Mouse (Mus musculus): Measurements from ENCODE around the gene Gpsm3. TPM values are rescaled to one million over a fixed set of nuclear protein-coding genes. Genes with fewer than 3 reads are reported as not detected.

Gene Gpsm3
- polyA plus RNA-seq, 1 experiment from 2014 or later: 9.3 TPM

DNA sequence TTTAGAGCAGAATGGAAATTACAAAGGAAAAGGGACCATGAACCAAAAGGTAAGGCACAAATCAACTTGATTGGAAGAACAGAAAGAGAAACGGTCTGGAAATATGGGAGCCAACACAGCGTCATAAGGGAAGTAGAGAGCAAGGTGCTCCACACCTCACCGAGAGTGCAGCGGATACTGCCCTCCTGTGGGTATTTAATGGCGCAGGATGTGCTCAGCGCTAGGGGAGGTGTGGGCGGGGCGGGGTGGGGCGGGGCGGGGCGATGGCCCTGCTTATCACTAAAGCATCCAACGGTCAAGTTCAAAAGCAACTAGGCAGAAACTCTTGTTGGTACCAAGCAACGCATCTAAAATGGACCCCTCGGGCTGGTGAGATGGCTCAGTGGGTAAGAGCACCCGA, 29.7 kb upstream of the Gpsm3 start:
- H3K9ac ChIP-seq (ENCODE audit: low read length): no peak overlapping the region
- no peak overlapping the region for H3K4me2 ChIP-seq (ENCODE audit: low read depth, low read length)
- peaks cover 10% of the 10 kb centered on the region for H3K4me1 ChIP-seq (ENCODE audit: control insufficient read depth, insufficient read depth, low read length)
- H3K27ac ChIP-seq (ENCODE audit: low read length): no peak overlapping the region
- H3K9me3 ChIP-seq (replicated peaks; ENCODE audit: control insufficient read depth, low read length): no peaks in the 10 kb centered on the region
- 0 out of 2 replicates have a peak, but pooled peaks have one; percentile 41 for ATAC-seq (ENCODE audit: insufficient read depth, low FRiP score)
- H3K36me3 ChIP-seq (ENCODE audit: control insufficient read depth, insufficient read depth, low read length): no peaks in the 10 kb centered on the region
- H3K4me3 ChIP-seq (replicated peaks; ENCODE audit: low read length): no peak overlapping the region
- H3K27me3 ChIP-seq (ENCODE audit: control insufficient read depth, insufficient read depth, low read length): no peaks in the 10 kb centered on the region
- WGBS: 24% methylated on average over 15 of the region's 15 CpGs

DNA sequence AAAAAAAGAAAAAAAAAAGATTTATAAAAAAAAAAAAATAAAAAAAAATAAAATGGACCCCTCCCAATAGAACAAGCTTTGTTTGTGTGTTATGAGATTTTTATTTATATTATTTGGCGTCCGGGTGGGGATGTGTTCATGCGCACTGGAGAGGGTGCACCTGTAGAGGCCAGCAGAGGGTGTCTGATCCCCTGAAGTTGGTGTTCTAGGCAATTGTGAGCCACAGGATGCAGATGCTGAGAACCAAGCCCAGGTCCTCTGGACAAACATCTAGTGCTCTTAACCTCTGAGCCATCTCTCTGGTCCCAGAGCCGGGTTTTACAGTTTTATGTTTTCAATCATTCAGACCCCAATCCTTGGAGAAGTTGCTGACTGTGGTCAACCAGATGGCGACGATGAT, 29.2 kb upstream of the Gpsm3 start:
- WGBS: 86% methylated on average over 6 of the region's 6 CpGs
- ATAC-seq (ENCODE audit: insufficient read depth, low FRiP score): no peak
- H3K27ac ChIP-seq (ENCODE audit: low read length): no peak overlapping the region
- H3K4me2 ChIP-seq (ENCODE audit: low read depth, low read length): no peak overlapping the region
- no peaks in the 10 kb centered on the region for H3K36me3 ChIP-seq (ENCODE audit: control insufficient read depth, insufficient read depth, low read length)
- peaks cover 10% of the 10 kb centered on the region for H3K4me1 ChIP-seq (ENCODE audit: control insufficient read depth, insufficient read depth, low read length)
- no peak overlapping the region for H3K9ac ChIP-seq (ENCODE audit: low read length)
- no peaks in the 10 kb centered on the region for H3K27me3 ChIP-seq (ENCODE audit: control insufficient read depth, insufficient read depth, low read length)
- no peak overlapping the region for H3K4me3 ChIP-seq (replicated peaks; ENCODE audit: low read length)
- H3K9me3 ChIP-seq (replicated peaks; ENCODE audit: control insufficient read depth, low read length): no peaks in the 10 kb centered on the region

- WGBS: 50% methylated on average over 7 of the region's 8 CpGs
- no peak for ATAC-seq (ENCODE audit: insufficient read depth, low FRiP score)
- H3K4me2 ChIP-seq (ENCODE audit: low read depth, low read length): no peak overlapping the region
- H3K36me3 ChIP-seq (ENCODE audit: control insufficient read depth, insufficient read depth, low read length): no peaks in the 10 kb centered on the region
- no peaks in the 10 kb centered on the region for H3K9me3 ChIP-seq (replicated peaks; ENCODE audit: control insufficient read depth, low read length)
- peaks cover 10% of the 10 kb centered on the region for H3K4me1 ChIP-seq (ENCODE audit: control insufficient read depth, insufficient read depth, low read length)
- H3K4me3 ChIP-seq (replicated peaks; ENCODE audit: low read length): no peak overlapping the region
- no peaks in the 10 kb centered on the region for H3K27me3 ChIP-seq (ENCODE audit: control insufficient read depth, insufficient read depth, low read length)
- H3K27ac ChIP-seq (ENCODE audit: low read length): peak overlapping the region; percentile 25; the same call in 1 of the 2 replicates
- H3K9ac ChIP-seq (ENCODE audit: low read length): no peak overlapping the region
These were observed 28.4 kb upstream of the Gpsm3 start for GRCm38 (mm10) chr17:34561200-34561599.

- H3K9me3 ChIP-seq (replicated peaks; ENCODE audit: control insufficient read depth, low read length): no peaks in the 10 kb centered on the region
- no peak for ATAC-seq (ENCODE audit: insufficient read depth, low FRiP score)
- H3K9ac ChIP-seq (ENCODE audit: low read length): no peak overlapping the region
- H3K27me3 ChIP-seq (ENCODE audit: control insufficient read depth, insufficient read depth, low read length): no peaks in the 10 kb centered on the region
- H3K4me1 ChIP-seq (ENCODE audit: control insufficient read depth, insufficient read depth, low read length): peaks cover 10% of the 10 kb centered on the region
- H3K4me2 ChIP-seq (ENCODE audit: low read depth, low read length): no peak overlapping the region
- no peaks in the 10 kb centered on the region for H3K36me3 ChIP-seq (ENCODE audit: control insufficient read depth, insufficient read depth, low read length)
- H3K27ac ChIP-seq (ENCODE audit: low read length): no peak overlapping the region
- no peak overlapping the region for H3K4me3 ChIP-seq (replicated peaks; ENCODE audit: low read length)
- 41% methylated on average over 3 of the region's 3 CpGs for WGBS
These were observed 27.0 kb upstream of the Gpsm3 start for GRCm38 (mm10) chr17:34562595-34562994.

GRCm38 (mm10) chr17:34563354-34563753, 26.3 kb upstream of the Gpsm3 start:
- Histone ChIP-seq H3K27ac (ENCODE audit: low read length) (no peak overlapping the region), H3K4me2 (ENCODE audit: low read depth, low read length) (no peak overlapping the region), H3K36me3 (ENCODE audit: control insufficient read depth, insufficient read depth, low read length) (no peaks in the 10 kb centered on the region), H3K4me3 (replicated peaks; ENCODE audit: low read length) (no peak overlapping the region), H3K4me1 (ENCODE audit: control insufficient read depth, insufficient read depth, low read length) (peaks cover 10% of the 10 kb centered on the region), H3K9me3 (replicated peaks; ENCODE audit: control insufficient read depth, low read length) (no peaks in the 10 kb centered on the region), H3K9ac (ENCODE audit: low read length) (no peak overlapping the region), H3K27me3 (ENCODE audit: control insufficient read depth, insufficient read depth, low read length) (no peaks in the 10 kb centered on the region)
- no peak for ATAC-seq (ENCODE audit: insufficient read depth, low FRiP score)
- WGBS: 70% methylated on average over 11 of the region's 11 CpGs

GRCm38 (mm10) chr17:34564003-34564421, 25.6 kb upstream of the Gpsm3 start, which contains the start of gene Notch4:
Gene Notch4, plus strand, starts transcription at chr17:34564268.
- H3K4me3 ChIP-seq (replicated peaks; ENCODE audit: low read length): peak within 1 kb of the TSS; percentile 14
- no peaks in the 10 kb centered on the region for H3K9me3 ChIP-seq (replicated peaks; ENCODE audit: control insufficient read depth, low read length)
- H3K27ac ChIP-seq (ENCODE audit: low read length): peak within 1 kb of the TSS; percentile 71
- WGBS: 6% methylated on average over 6 of the region's 6 CpGs
- H3K4me2 ChIP-seq (ENCODE audit: low read depth, low read length): peak within 1 kb of the TSS; percentile 22
- peak within 1 kb of the TSS; percentile 46 for H3K9ac ChIP-seq (ENCODE audit: low read length)
- peaks cover 10% of the 10 kb centered on the region for H3K4me1 ChIP-seq (ENCODE audit: control insufficient read depth, insufficient read depth, low read length)
- peak; percentile 79; the same call in 1 of the 2 replicates for ATAC-seq (ENCODE audit: insufficient read depth, low FRiP score)
- H3K27me3 ChIP-seq (ENCODE audit: control insufficient read depth, insufficient read depth, low read length): no peaks in the 10 kb centered on the region
- no peaks in the 10 kb centered on the region for H3K36me3 ChIP-seq (ENCODE audit: control insufficient read depth, insufficient read depth, low read length)

- 34% methylated on average over 3 of the region's 3 CpGs for WGBS
- Histone ChIP-seq H3K9me3 (replicated peaks; ENCODE audit: control insufficient read depth, low read length) (no peaks in the 10 kb centered on the region), H3K4me1 (ENCODE audit: control insufficient read depth, insufficient read depth, low read length) (peaks cover 10% of the 10 kb centered on the region), H3K36me3 (ENCODE audit: control insufficient read depth, insufficient read depth, low read length) (no peaks in the 10 kb centered on the region), H3K27ac (ENCODE audit: low read length) (peak overlapping the region; percentile 71), H3K4me3 (replicated peaks; ENCODE audit: low read length) (peak overlapping the region; percentile 14), H3K27me3 (ENCODE audit: control insufficient read depth, insufficient read depth, low read length) (no peaks in the 10 kb centered on the region), H3K9ac (ENCODE audit: low read length) (peak overlapping the region; percentile 46; the same call in 1 of the 2 replicates), H3K4me2 (ENCODE audit: low read depth, low read length) (peak overlapping the region; percentile 22)
- ATAC-seq (ENCODE audit: insufficient read depth, low FRiP score): no peak
These were observed 24.8 kb upstream of the Gpsm3 start for GRCm38 (mm10) chr17:34564796-34565195.

- no peaks in the 10 kb centered on the region for H3K27me3 ChIP-seq (ENCODE audit: control insufficient read depth, insufficient read depth, low read length)
- no peaks in the 10 kb centered on the region for H3K9me3 ChIP-seq (replicated peaks; ENCODE audit: control insufficient read depth, low read length)
- no peak overlapping the region for H3K4me3 ChIP-seq (replicated peaks; ENCODE audit: low read length)
- H3K36me3 ChIP-seq (ENCODE audit: control insufficient read depth, insufficient read depth, low read length): no peaks in the 10 kb centered on the region
- H3K4me1 ChIP-seq (ENCODE audit: control insufficient read depth, insufficient read depth, low read length): peaks cover 10% of the 10 kb centered on the region
- no peak for ATAC-seq (ENCODE audit: insufficient read depth, low FRiP score)
- H3K27ac ChIP-seq (ENCODE audit: low read length): no peak overlapping the region
- no peak overlapping the region for H3K4me2 ChIP-seq (ENCODE audit: low read depth, low read length)
- no peak overlapping the region for H3K9ac ChIP-seq (ENCODE audit: low read length)
- 70% methylated on average over 9 of the region's 9 CpGs for WGBS
These were observed 22.3 kb upstream of the Gpsm3 start for GRCm38 (mm10) chr17:34567311-34567710.

DNA sequence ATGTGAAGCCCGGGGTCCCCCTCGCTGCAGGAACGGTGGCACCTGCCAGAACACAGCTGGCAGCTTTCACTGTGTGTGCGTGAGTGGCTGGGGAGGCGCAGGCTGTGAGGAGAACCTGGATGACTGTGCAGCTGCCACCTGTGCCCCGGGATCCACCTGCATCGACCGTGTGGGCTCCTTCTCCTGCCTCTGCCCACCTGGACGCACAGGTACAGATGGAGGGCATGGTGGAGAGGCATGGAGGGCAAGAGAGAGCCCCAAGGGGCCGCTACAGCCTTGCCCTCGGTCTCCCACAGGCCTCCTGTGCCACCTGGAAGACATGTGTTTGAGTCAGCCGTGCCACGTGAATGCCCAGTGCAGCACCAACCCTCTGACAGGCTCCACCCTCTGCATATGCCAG, 21.2 kb upstream of the Gpsm3 start:
- H3K36me3 ChIP-seq (ENCODE audit: control insufficient read depth, insufficient read depth, low read length): no peaks in the 10 kb centered on the region
- H3K9ac ChIP-seq (ENCODE audit: low read length): no peak overlapping the region
- ATAC-seq (ENCODE audit: insufficient read depth, low FRiP score): no peak
- WGBS: 75% methylated on average over 13 of the region's 13 CpGs
- no peak overlapping the region for H3K27ac ChIP-seq (ENCODE audit: low read length)
- H3K4me2 ChIP-seq (ENCODE audit: low read depth, low read length): no peak overlapping the region
- H3K4me3 ChIP-seq (replicated peaks; ENCODE audit: low read length): no peak overlapping the region
- H3K4me1 ChIP-seq (ENCODE audit: control insufficient read depth, insufficient read depth, low read length): peaks cover 10% of the 10 kb centered on the region
- H3K27me3 ChIP-seq (ENCODE audit: control insufficient read depth, insufficient read depth, low read length): no peaks in the 10 kb centered on the region
- no peaks in the 10 kb centered on the region for H3K9me3 ChIP-seq (replicated peaks; ENCODE audit: control insufficient read depth, low read length)

Data from stomach, embryonic 16.5 days (tissue).